Mouse (Mus musculus): ENCODE measurements around the gene Sgo2a. TPM values are rescaled to one million over a fixed set of nuclear protein-coding genes. Genes with fewer than 3 reads are reported as not detected.

Sgo2a gene
- polyA plus RNA-seq, 1 experiment from 2014 or later = 14.0 TPM

- H3K4me1 ChIP-seq = no peaks in the 10 kb centered on the region
- H3K27ac ChIP-seq = no peak overlapping the region
- no peak overlapping the region for H3K9ac ChIP-seq
- no peaks in the 10 kb centered on the region for H3K36me3 ChIP-seq
- 73% methylated on average over 9 of the region's 9 CpGs for WGBS
- H3K4me3 ChIP-seq (replicated peaks) = no peak overlapping the region
- H3K4me2 ChIP-seq = no peak overlapping the region
- no peaks in the 10 kb centered on the region for H3K9me3 ChIP-seq
- ATAC-seq (ENCODE audit: insufficient read depth, low FRiP score, low read depth) = no peak
- no peaks in the 10 kb centered on the region for H3K27me3 ChIP-seq (replicated peaks)
Measured at GRCm38 (mm10) chr1:58071006-58071405, 75.2 kb downstream of the Sgo2a start.

- Histone ChIP-seq H3K27me3 (replicated peaks) (no peaks in the 10 kb centered on the region), H3K4me2 (no peak overlapping the region), H3K9me3 (no peaks in the 10 kb centered on the region), H3K36me3 (no peaks in the 10 kb centered on the region), H3K4me1 (no peaks in the 10 kb centered on the region), H3K9ac (no peak overlapping the region), H3K27ac (no peak overlapping the region), H3K4me3 (replicated peaks) (no peak overlapping the region)
- no peak for ATAC-seq (ENCODE audit: insufficient read depth, low FRiP score, low read depth)
- 61% methylated on average over 1 of the region's 1 CpGs for WGBS
Measured at GRCm38 (mm10) chr1:58071509-58071908, 75.7 kb downstream of the Sgo2a start.

- no peak overlapping the region for H3K27ac ChIP-seq
- no peaks in the 10 kb centered on the region for H3K36me3 ChIP-seq
- H3K4me2 ChIP-seq = no peak overlapping the region
- H3K9me3 ChIP-seq = no peaks in the 10 kb centered on the region
- ATAC-seq (ENCODE audit: insufficient read depth, low FRiP score, low read depth) = no peak
- H3K9ac ChIP-seq = no peak overlapping the region
- no peaks in the 10 kb centered on the region for H3K27me3 ChIP-seq (replicated peaks)
- WGBS = 42% methylated on average over 2 of the region's 2 CpGs
- H3K4me3 ChIP-seq (replicated peaks) = no peak overlapping the region
- H3K4me1 ChIP-seq = no peaks in the 10 kb centered on the region
Measured at GRCm38 (mm10) chr1:58072416-58072815, 76.6 kb downstream of the Sgo2a start.

- no peak overlapping the region for H3K4me3 ChIP-seq (replicated peaks)
- WGBS = 71% methylated on average over 12 of the region's 12 CpGs
Measured at GRCm38 (mm10) chr1:58072991-58073730, 77.4 kb downstream of the Sgo2a start.

GRCm38 (mm10) chr1:58074266-58074665 is 78.5 kb downstream of the Sgo2a start:
- Histone ChIP-seq H3K9me3 (no peaks in the 10 kb centered on the region), H3K4me2 (no peak overlapping the region), H3K27ac (no peak overlapping the region), H3K27me3 (replicated peaks) (no peaks in the 10 kb centered on the region), H3K36me3 (no peaks in the 10 kb centered on the region), H3K4me3 (replicated peaks) (no peak overlapping the region), H3K9ac (no peak overlapping the region), H3K4me1 (no peaks in the 10 kb centered on the region)
- ATAC-seq (ENCODE audit: insufficient read depth, low FRiP score, low read depth) = no peak
- WGBS = 93% methylated on average over 2 of the region's 2 CpGs

More at GRCm38 (mm10) chr1:58072991-58073730, 77.4 kb downstream of the Sgo2a start:
- Histone ChIP-seq H3K4me2 (no peak overlapping the region), H3K27ac (no peak overlapping the region), H3K27me3 (replicated peaks) (no peaks in the 10 kb centered on the region), H3K9me3 (no peaks in the 10 kb centered on the region), H3K36me3 (no peaks in the 10 kb centered on the region), H3K4me1 (no peaks in the 10 kb centered on the region), H3K9ac (no peak overlapping the region)
- no peak for ATAC-seq (ENCODE audit: insufficient read depth, low FRiP score, low read depth)

Other genes with a start within 250 kb of the Sgo2a start
- 87.7 and 89.8 TPM in 2 replicates for gene Spats2l, start 221.8 kb upstream of the Sgo2a start, polyA plus RNA-seq (2015; fragmentation: Nextera tagmentation; extraction: Ambion mirVana)
- 13.3 and 14.2 TPM in 2 replicates for gene Kctd18, start 23.0 kb downstream of the Sgo2a start, polyA plus RNA-seq (2015; fragmentation: Nextera tagmentation; extraction: Ambion mirVana)
- gene Aox1, start 34.0 kb downstream of the Sgo2a start, polyA plus RNA-seq (2015; fragmentation: Nextera tagmentation; extraction: Ambion mirVana) = 0.10 and 0.21 TPM in 2 replicates
- 0.79 and 0.85 TPM in 2 replicates for gene Aox3, start 117.2 kb downstream of the Sgo2a start, polyA plus RNA-seq (2015; fragmentation: Nextera tagmentation; extraction: Ambion mirVana)
- 0.13 and 0.18 TPM in 2 replicates for gene Aox4, start 214.4 kb downstream of the Sgo2a start, polyA plus RNA-seq (2015; fragmentation: Nextera tagmentation; extraction: Ambion mirVana)

Data from stomach, embryonic 15.5 days (tissue).